Mouse (Mus musculus) lung, adult 2 months (tissue): ENCODE data around the gene Nfix.

ENCODE experiments used
- CTCF ChIP-seq: fragments of 200-500 bp; IDR thresholded peaks from 2 replicates; pipeline ENCODE4 v1.5.1; 2011; ENCODE audit warnings: mild to moderate bottlenecking, low read length, control low read depth; ENCODE audit not compliant: insufficient read depth
- POLR2A ChIP-seq: fragments of 200-500 bp; IDR thresholded peaks from 2 replicates; pipeline ENCODE4 v1.6.1; 2011; ENCODE audit warnings: low read depth, mild to moderate bottlenecking, control low read depth, low read length, borderline replicate concordance; ENCODE audit errors: extremely low read depth

DNA sequence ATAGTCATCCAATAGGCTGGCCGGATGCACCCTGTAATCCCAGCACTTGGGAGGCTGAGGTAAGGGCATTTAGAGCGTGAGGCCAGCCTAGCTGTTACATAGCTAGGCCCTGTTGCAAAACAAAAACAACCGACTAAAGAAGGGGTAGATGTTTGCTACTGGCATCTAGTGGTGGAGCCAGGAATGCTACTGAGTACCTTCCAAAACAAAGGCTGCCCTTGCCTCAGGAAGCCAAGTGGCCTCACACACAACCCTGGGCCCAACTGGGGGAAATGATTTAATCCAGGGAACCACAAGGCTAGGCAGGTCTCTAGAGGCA is 74.2 kb downstream of the Nfix start:
- TF ChIP-seq CTCF (peak; percentile 41; the same call in 1 of the 2 replicates), POLR2A (no peak)
